Mouse (Mus musculus) yolk sac, embryonic 10.5 days (tissue): ENCODE measurements at regions not wholly inside any gene's neighbourhood (a gene's known extent, or its start where the extent isn't known, plus 50 kb on each side); places are given as distances from the start of the nearest gene placed in this dataset.

Experiments used
- DNase-seq: peaks from one replicate; pipeline ENCODE4 v3.0.0-alpha.2; 2017; ENCODE audit warnings: low spot score

DNA sequence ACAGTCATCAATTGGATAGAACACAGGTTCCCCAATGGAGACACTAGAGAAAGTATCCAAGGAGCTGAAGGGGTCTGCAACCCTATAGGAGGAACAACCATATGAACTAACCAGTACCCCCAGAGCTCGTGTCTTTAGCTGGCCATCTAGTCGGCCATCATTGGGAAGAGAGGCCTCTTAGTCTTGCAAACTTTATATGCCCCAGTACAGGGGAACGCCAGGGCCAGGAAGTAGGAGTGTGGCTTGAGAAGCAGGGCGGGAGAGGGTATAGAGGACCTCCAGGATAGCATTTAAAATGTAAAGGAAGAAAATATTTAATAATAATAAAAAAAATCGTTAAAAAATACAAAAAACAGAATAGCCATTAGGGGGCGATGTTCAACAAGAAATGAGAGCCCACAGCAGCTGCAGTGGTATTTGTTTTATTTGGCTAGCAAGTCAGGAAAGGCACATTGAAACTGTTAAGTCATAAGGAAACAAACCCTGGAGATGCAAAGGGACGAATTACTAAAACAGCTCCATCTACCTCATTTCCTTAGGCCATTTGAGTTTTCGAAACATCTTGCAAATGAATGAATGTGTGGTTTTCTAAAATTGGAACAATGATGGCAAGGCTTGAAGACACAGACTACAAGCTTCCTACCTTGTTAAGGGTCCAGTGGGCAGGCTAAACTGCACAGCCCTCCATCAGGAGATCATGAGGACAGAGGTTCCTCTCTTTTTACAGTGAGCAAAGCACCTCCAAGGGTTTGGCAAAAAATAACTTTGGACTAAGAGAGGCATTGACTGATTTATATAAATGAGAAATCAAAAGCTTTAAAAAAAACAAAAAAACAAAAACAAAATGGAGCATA is 350.7 kb upstream of the Rasa1 start:
- peak; percentile 7 for DNase-seq

GRCm38 (mm10) chr13:85629506-85630175 is 340.7 kb upstream of the Rasa1 start:
- no peak for DNase-seq
